Mouse (Mus musculus): Measurements from ENCODE around the gene Olfr282.

- TF ChIP-seq POLR2A (IDR thresholded peaks at IDR 0.05; ENCODE audit: low read depth, low read length) (no peak), CTCF (IDR thresholded peaks at IDR 0.05; ENCODE audit: extremely low read depth, insufficient read depth, insufficient read length, insufficient replicate concordance) (no peak)
These were observed 5.8 kb upstream of the Olfr282 start for GRCm38 (mm10) chr15:98425188-98425587.

Data from spleen, adult 2 months (tissue).